Mouse (Mus musculus) right cerebral cortex, postnatal 4 days (tissue): ENCODE measurements around the gene Klhl29.

Experiments
- DNase-seq: peaks from one replicate; pipeline ENCODE4 v3.0.0-alpha.2; 2022

Gene Klhl29

DNA sequence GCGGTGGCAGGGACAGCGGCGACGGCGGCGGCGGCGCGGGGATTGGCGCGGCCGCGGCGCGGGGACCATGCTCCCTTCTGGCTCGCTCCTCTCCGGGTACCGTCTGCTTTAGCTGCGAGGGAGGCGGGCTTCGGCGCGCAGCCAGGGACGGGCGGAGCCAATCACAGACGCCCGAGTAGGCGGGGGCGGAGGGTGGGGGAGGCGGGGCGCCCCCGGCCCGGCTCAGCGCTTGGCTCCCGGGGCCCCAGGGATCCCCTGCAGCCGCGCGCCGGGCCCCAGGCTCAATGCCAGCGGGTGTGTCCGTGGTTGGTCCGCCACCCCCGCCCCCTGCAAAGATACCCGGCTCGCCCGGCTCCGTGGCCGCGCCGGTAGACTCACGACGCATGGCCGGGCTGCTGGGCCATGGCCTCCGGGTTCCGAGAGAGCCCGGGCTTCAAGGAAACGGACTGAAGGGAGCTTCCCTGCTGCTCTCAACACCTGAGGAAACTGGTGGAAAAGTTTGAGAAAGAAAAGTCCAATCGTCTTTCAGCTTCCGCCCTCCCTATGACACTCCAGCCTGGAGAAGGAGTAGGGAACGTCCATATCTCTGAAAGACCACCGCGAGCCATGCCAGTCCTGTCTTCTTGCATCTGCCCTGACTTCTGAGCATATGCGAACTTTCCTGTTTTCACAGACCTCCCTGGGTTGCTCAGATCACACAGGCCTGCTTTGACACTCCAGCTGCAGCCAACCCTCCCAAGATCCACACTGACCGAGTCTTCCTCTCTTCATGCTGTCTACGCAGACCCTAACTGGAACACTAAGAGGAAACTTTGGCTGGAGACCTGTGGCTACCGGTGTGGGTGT lies at the start of gene Klhl29:
TSS of gene Klhl29 (minus strand) at position 67 of the 846 bp plus-strand sequence.
- peak; percentile 97 for DNase-seq

DNA sequence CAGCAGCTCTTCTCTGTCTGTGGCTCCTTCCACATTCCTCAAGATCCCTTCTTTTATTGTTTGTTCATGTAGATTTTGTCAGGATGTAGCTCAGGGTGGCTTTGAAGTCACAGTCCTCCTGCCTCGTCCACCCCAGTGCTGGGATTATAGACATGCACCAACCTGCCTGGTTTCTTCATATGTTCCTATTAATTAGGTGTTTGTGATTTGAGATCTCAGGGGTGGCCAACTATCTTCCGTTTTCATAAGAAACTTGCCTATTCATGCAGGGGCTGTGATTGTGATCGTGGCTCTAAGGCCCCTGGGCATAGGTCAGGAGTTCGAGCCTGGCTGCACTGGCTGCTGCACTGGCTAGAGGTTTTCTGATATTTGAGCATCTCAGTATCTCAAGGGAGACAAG lies 49.8 kb upstream of the Klhl29 start:
- DNase-seq: no peak

DNA sequence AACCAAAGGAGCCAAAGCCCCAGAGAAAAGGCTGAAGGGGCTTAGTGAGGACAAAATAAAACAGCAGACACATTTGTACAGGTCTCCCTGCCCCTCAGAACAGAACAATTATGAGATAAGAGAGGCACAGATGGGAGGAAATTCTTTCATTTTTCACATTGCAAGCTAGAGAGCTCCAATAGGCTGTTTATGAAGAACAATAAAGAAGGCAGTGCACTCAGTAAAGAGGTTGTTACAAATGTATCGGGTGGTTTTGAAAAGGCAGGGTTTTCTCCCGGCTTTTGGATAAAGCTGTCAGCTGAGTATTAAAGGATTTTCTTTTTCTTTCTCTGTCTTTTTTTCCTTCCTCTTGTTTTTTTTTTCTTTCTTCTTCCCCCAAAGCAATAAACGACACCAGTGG lies 40.3 kb upstream of the Klhl29 start:
- no peak for DNase-seq

DNA sequence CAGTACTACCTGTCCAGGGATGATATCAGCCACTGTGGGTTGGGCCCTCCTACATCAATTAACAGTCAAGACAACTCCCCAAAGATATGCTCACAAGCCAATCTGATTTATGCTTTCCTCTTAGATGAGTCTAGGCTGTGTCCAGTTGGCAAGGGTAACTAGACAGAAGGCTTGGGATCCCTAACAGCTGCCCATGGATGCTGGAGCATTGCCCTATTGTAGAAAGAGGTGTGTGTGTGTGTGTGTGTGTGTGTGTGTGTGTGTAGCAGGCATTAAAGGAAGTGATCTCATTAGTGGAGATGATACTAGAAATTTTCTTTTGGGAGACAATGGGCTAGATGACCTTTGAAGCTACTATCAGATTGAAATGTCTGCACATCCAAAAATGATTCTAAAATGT lies 38.5 kb upstream of the Klhl29 start:
- DNase-seq: no peak

DNA sequence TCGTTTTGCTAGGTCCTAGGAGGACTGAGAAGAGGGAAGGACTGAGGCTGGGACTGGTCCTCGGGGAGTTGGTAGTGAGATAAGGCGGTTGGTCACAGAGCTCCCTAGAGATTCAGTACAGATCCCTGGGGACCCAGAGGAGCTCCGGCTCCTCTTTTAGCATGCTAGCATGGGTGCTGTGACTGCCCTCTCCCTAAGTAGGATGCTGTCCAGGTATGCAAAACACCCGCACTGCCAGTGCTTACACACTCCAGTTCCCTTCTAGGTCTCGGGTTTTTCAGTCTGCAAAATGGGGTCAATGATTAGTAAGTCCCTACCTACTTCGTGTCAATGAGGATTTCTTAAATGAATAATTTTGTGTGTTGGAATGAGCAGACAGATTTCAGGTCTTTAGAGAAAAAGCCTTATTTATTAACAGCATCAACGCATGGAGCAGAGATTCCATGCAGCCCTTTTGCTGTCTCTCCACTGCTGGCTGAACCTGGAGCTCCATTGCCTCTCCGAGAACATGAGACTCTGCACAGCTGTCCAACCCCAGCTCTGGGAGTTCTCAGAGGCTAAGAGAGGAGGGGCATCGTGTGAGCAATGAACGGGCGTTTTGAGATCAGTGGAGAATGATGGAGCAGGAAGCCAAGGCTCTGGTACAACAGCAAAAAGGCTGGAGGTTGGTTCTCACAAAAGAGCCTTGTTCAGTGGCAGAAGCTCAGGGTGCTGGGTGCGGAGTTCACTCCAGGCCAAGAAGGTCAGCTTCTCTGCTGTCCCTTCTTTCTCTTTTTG lies 36.5 kb upstream of the Klhl29 start:
- DNase-seq: no peak

GRCm38 (mm10) chr12:5411346-5411745 lies 35.9 kb upstream of the Klhl29 start:
- peak; percentile 17 for DNase-seq

- peak; percentile 94 for DNase-seq
These were observed 35.1 kb upstream of the Klhl29 start for GRCm38 (mm10) chr12:5410391-5411115.

DNA sequence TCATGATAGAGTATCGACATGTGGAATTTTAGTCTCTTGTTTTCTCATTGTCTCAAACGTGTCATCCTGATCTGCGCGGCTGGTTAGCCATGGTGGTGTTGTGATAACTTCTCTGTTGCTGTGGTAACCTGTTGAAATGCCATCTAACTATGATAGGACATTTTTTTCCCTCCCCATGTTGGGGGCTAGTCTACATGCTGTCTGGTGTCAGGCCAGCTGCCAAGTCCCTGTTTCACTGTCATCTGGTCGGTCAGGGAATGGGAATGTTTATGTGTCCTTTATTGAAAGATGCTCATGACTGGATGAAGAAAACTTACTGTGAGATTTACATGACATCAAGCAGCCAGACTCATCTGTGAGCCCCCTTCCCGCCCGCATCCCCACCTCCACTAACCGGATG lies 31.7 kb upstream of the Klhl29 start:
- peak; percentile 37 for DNase-seq

DNA sequence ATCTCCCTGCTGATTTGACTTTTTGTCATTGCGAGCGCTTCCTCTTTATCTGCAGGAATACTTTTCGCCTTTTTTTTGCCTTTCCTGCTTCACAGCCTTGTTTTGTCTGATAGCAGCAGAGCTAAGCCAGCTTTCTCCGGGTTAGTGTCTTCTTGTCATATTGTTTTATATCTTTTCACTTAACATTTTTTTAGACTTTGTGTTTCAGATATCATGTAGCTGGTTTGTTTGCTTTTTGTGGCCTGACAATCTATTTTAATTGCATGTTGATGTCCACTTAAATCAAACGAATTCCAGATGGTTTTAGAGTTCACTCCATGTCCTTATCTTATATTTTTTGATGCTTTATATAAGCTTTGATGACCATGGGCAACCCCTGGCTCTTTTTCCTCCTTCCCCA lies 21.9 kb upstream of the Klhl29 start:
- no peak for DNase-seq

GRCm38 (mm10) chr12:5395188-5395587 lies 19.7 kb upstream of the Klhl29 start:
- DNase-seq: no peak

DNA sequence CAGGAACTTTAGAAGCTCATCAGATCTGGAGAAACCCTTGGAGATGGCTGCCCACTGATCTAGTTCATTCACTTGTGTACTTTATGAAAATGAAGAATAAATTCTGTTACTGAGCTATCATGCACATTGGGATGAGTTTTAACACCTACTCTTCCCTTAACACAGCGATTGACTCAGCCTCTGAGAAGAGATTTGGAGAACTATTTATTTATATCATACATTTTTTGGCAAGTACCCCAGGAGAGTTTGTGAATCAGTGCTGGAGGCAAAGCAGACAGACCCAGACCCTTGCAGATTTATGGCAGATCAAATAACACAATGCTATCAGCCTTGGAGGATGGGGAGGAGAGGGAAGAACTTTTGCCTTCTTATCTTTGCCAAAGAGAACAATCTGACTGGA lies 11.6 kb upstream of the Klhl29 start:
- no peak for DNase-seq

GRCm38 (mm10) chr12:5386688-5387087 lies 11.2 kb upstream of the Klhl29 start:
- DNase-seq: no peak

- no peak for DNase-seq
These were observed 6.2 kb upstream of the Klhl29 start for GRCm38 (mm10) chr12:5381694-5382093.

- peak; percentile 61 for DNase-seq
These were observed 532 bp downstream of the Klhl29 start for GRCm38 (mm10) chr12:5374684-5375615.

- DNase-seq: peak; percentile 39
These were observed 1.2 kb downstream of the Klhl29 start for GRCm38 (mm10) chr12:5374196-5374683.

- peak; percentile 43 for DNase-seq
These were observed 1.8 kb downstream of the Klhl29 start for GRCm38 (mm10) chr12:5373641-5374195.

- no peak for DNase-seq
These were observed 6.1 kb downstream of the Klhl29 start for GRCm38 (mm10) chr12:5369396-5369795.

DNA sequence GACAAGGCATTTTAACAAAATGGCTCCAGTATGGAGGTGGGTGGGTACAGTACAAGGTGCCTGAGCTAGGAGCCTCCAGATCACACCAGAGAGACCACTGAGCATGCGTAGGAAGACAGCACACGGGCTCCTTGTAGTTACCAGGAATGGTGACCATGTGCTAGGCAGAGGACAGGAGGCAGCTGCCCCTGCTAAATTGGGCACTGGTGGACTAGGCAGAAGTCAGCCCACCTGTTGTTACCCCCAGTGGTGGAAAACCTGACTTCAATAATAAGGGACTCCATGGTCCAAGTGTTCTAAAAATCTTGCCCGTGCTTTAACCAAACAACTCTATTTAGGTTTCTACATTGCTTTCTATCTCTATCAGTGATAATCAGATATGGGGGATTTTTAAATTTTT lies 10.6 kb downstream of the Klhl29 start:
- no peak for DNase-seq

DNA sequence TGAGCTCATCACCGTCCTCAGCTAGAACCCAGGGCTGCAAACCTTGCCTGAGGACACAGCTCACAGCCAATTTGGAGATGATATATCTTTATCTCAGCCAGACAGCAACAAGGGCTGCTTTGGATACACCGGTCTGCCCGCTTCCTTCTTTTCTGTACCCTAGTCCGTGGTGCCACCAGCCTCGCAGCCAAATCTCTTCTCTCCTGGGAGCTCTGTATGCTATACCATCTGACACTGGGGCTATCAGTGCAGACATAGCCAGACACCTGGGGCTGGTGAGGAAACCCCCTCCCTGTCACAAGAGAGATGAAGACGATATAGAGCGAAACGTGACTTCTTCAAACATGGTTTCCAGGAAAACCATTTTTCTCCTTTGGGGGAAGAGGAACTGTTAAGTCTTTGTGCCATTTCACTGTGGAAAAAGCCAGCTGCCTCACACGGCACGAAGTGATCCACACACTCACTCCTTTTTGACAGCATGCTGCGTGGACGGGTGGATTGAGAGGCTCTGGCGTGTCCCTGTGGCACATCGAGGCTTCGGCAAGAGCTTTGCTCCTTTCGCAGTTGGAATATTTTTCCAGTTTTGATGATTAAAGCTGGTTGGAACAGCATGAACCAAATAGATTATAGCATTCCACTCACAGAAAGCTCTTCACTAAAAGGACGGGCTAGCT lies 11.4 kb downstream of the Klhl29 start:
- no peak for DNase-seq

DNA sequence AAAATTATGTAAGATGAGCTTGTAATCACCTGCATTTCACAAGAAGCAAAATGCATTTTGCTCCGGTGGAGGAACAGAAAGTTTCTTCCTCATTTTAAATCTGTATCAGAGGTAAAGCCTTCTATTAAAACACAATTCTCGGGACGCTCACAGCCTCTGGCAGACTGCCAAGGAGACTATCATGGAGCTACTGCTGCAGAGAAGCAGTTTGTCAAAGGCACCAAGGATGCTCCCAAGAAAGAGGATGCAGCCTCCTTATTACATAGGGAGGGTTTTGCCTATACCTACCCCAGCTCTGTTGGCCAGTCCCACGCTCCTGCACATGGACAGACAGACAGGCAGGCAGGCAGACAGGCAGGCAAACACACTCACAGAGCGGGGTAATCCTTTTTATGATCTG lies 16.4 kb downstream of the Klhl29 start:
- DNase-seq: peak; percentile 62

GRCm38 (mm10) chr12:5358497-5358896 lies 17.0 kb downstream of the Klhl29 start:
- no peak for DNase-seq
